16 mouse cellular contexts compared by ENCODE assay signal in the genomic region with DNA sequence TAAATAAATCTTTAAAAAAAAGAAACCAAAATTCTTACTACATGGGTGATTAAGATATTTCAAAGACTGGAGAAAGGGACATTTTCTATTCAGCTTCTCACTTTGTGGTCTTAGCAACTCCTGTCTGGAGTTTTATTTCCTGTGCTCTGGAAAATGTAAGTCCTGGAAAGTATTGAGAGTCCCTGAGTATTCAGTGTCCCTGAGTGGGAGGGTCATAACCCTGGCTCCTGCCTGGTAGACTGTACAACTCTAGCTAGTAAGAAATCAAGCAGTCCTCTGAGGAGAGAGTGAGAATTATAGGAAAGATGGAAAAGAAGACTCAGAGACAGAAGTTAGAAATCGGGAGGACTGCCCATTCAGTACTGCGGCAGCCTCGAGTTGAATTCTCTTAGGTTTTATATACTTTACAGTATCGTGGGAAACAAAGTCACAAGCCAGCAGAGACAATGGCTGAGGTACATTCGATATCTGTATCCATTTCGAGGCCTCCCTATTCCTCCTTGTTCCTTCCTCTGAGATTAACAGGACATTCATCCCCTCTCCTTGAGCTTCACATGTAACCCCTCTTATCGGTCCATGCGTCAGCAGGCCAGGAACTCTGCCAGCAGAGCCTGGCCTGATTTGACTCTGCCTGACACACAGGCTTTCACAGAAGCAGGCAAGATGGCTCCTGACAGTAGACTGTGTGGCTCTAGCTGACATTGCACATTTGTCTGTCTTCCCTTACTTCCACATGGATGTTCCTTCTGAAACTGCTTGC. TPM values are rescaled to one million over a fixed set of nuclear protein-coding genes. Genes with fewer than 3 reads are reported as not detected.
DNase-seq lines count a peak whose midpoint lies in the region; ATAC-seq lines count a peak whose summit lies in the region.
"Had no signal": no experiment of that assay in that cellular context is flagged by ENCODE, and none has a peak within 500 bp of the region (broad histone marks: within the 10 kb centered on the region; RNA-seq: fewer than 3 reads in every experiment).

No protein-coding gene starts in this region.

- H3K27me3 ChIP-seq in heart, embryonic 11.5 days (ENCODE audit: control insufficient read depth, insufficient read depth, low read length): no peaks in the 10 kb centered on the region
- H3K27me3 ChIP-seq in liver, embryonic 15.5 days: no peaks in the 10 kb centered on the region
- H3K27me3 ChIP-seq in intestine, embryonic 15.5 days (replicated peaks): no peaks in the 10 kb centered on the region
- H3K27me3 ChIP-seq: hindbrain, embryonic 12.5 days; midbrain, embryonic 15.5 days had no signal

- H3K36me3 ChIP-seq in heart, embryonic 11.5 days (ENCODE audit: control insufficient read depth, insufficient read depth, low read length): no peaks in the 10 kb centered on the region
- no peaks in the 10 kb centered on the region for H3K36me3 ChIP-seq in liver, embryonic 15.5 days (replicated peaks)
- H3K36me3 ChIP-seq in intestine, embryonic 15.5 days: no peaks in the 10 kb centered on the region
- H3K36me3 ChIP-seq: hindbrain, embryonic 12.5 days; midbrain, embryonic 15.5 days had no signal

- no peak overlapping the region for H3K9ac ChIP-seq in heart, embryonic 11.5 days (ENCODE audit: low read depth, low read length)
- H3K9ac ChIP-seq in liver, embryonic 15.5 days: no peak overlapping the region
- no peak overlapping the region for H3K9ac ChIP-seq in intestine, embryonic 15.5 days
- H3K9ac ChIP-seq: hindbrain, embryonic 12.5 days; midbrain, embryonic 15.5 days had no signal

- WGBS in heart, embryonic 11.5 days (ENCODE audit: insufficient replicate concordance): 62% methylated on average over 8 of the region's 8 CpGs
- WGBS in liver, embryonic 15.5 days (ENCODE audit: insufficient replicate concordance): 59% methylated on average over 8 of the region's 8 CpGs
- 81% methylated on average over 8 of the region's 8 CpGs for WGBS in intestine, embryonic 15.5 days

- H3K4me1 ChIP-seq in heart, embryonic 11.5 days (ENCODE audit: control insufficient read depth, insufficient read depth, low read length): no peaks in the 10 kb centered on the region
- H3K4me1 ChIP-seq in liver, embryonic 15.5 days (replicated peaks): no peaks in the 10 kb centered on the region
- no peaks in the 10 kb centered on the region for H3K4me1 ChIP-seq in intestine, embryonic 15.5 days (replicated peaks)
- H3K4me1 ChIP-seq: hindbrain, embryonic 12.5 days; midbrain, embryonic 15.5 days had no signal

- DNase-seq in cerebellum, postnatal 14 days: peak; percentile 29 to 51
- DNase-seq in cerebellum, adult 11-12 months: no peak
- peak; percentile 79 for DNase-seq in adrenal gland, adult 2 months
- DNase-seq in thymus, postnatal 10 days (ENCODE audit: low spot score in 2 of 2): no peak
- DNase-seq in left cerebral cortex, adult 18-20 months (ENCODE audit: low spot score in 2 of 2): no peak
- DNase-seq: gastrocnemius, adult 2 months; kidney, adult 8-10 months; layer of hippocampus, adult 9-11 months; lung, postnatal 36 days; right cerebral cortex, postnatal 4 days had no signal

- no peaks in the 10 kb centered on the region; the same call in 1 of the 2 replicates for H3K9me3 ChIP-seq in heart, embryonic 11.5 days (replicated peaks; ENCODE audit: control insufficient read depth, low read length)
- H3K9me3 ChIP-seq in liver, embryonic 15.5 days (replicated peaks): no peaks in the 10 kb centered on the region
- no peaks in the 10 kb centered on the region for H3K9me3 ChIP-seq in intestine, embryonic 15.5 days
- H3K9me3 ChIP-seq: hindbrain, embryonic 12.5 days; midbrain, embryonic 15.5 days had no signal

- ATAC-seq in heart, embryonic 11.5 days (replicated peaks; ENCODE audit: insufficient number of reproducible peaks, low FRiP score, low TSS enrichment): 0 out of 2 replicates have a peak, but pooled peaks have one; percentile 52
- ATAC-seq in liver, embryonic 15.5 days (ENCODE audit: insufficient read depth): peak; percentile 34; the same call in 1 of the 2 replicates
- no peak for ATAC-seq in intestine, embryonic 15.5 days
- ATAC-seq: midbrain, embryonic 15.5 days had no signal

- no peak overlapping the region for H3K4me3 ChIP-seq in heart, embryonic 11.5 days (ENCODE audit: low read depth, low read length)
- H3K4me3 ChIP-seq in liver, embryonic 15.5 days (replicated peaks): no peak overlapping the region
- no peak overlapping the region for H3K4me3 ChIP-seq in intestine, embryonic 15.5 days (replicated peaks)
- H3K4me3 ChIP-seq: gastrocnemius, adult 2 months; hindbrain, embryonic 12.5 days; midbrain, embryonic 15.5 days had no signal

- H3K4me2 ChIP-seq in heart, embryonic 11.5 days: no peak overlapping the region
- H3K4me2 ChIP-seq in liver, embryonic 15.5 days: no peak overlapping the region
- no peak overlapping the region for H3K4me2 ChIP-seq in intestine, embryonic 15.5 days (replicated peaks)
- H3K4me2 ChIP-seq: hindbrain, embryonic 12.5 days; midbrain, embryonic 15.5 days had no signal

- H3K27ac ChIP-seq in heart, embryonic 11.5 days (ENCODE audit: low read depth, low read length): peak overlapping the region; percentile 17; the same call in 1 of the 2 replicates
- H3K27ac ChIP-seq in liver, embryonic 15.5 days (replicated peaks): no peak overlapping the region
- no peak overlapping the region for H3K27ac ChIP-seq in intestine, embryonic 15.5 days
- H3K27ac ChIP-seq: gastrocnemius, adult 2 months; hindbrain, embryonic 12.5 days; midbrain, embryonic 15.5 days; stomach, postnatal 0 days had no signal

RNA-seq across cellular contexts. Expression of a gene that starts 12.8 kb away (rescaled TPM):
- total RNA-seq in adrenal gland, adult 2 months (2021): 1 to 10 TPM in 1 of 2 experiments, under 1 TPM in 1; 0.78 to 1.5 TPM
- 0.17 and 0.20 TPM in 2 replicates for polyA plus RNA-seq in adrenal gland, adult 2 months (2012; rRNA removed)
- polyA plus RNA-seq in heart, embryonic 11.5 days (2014; fragmentation: Nextera tagmentation; extraction: Ambion mirVana): not detected in 2 replicates
- 0.43 and 0.47 TPM in 2 replicates for polyA plus RNA-seq in liver, embryonic 15.5 days (2015; fragmentation: Nextera tagmentation; extraction: Ambion mirVana)
- polyA plus RNA-seq in intestine, embryonic 15.5 days (2015; fragmentation: Nextera tagmentation; extraction: Ambion mirVana): 0.16 and 0.38 TPM in 2 replicates
- under 1 TPM in 1 of 2 experiments, not detected in 1; 0.33 TPM for total RNA-seq in left cerebral cortex, adult 18-20 months (2021)
- total RNA-seq: gastrocnemius, adult 2 months had no signal
- polyA plus RNA-seq: hindbrain, embryonic 12.5 days; midbrain, embryonic 15.5 days had no signal

Comparison
In these comparisons a context has a peak if more than half of its experiments do, and no peak if none do; other contexts are left out.
1. DNase-seq: peak in cerebellum, postnatal 14 days (2 of 2) and adrenal gland, adult 2 months (single experiment); none in cerebellum, adult 11-12 months (single experiment), thymus, postnatal 10 days (0 of 2) and left cerebral cortex, adult 18-20 months (0 of 2).